In genomic region chr9:27148631-27149471, GRCm38 (mm10) we compare ENCODE assay signal across 8 mouse cellular contexts. TPM values are rescaled to one million over a fixed set of nuclear protein-coding genes. Genes with fewer than 3 reads are reported as not detected.
DNase-seq lines count a peak whose midpoint lies in the region; ATAC-seq and TF ChIP-seq lines count a peak whose summit lies in the region.

No protein-coding gene starts in this region.

- H3K4me1 ChIP-seq in heart, embryonic 10.5 days = peaks cover 37% of the 10 kb centered on the region
- peaks cover 45% of the 10 kb centered on the region for H3K4me1 ChIP-seq in embryonic facial prominence, embryonic 10.5 days
- peaks cover 16% of the 10 kb centered on the region for H3K4me1 ChIP-seq in hindbrain, postnatal 0 days (ENCODE audit: insufficient read depth, low read length)
- peaks cover 30% of the 10 kb centered on the region for H3K4me1 ChIP-seq in midbrain, embryonic 11.5 days (ENCODE audit: control insufficient read depth, insufficient read depth, low read length)

- no peak overlapping the region for H3K9ac ChIP-seq in hindbrain, postnatal 0 days (replicated peaks; ENCODE audit: low read length)
- peak overlapping the region; percentile 13; the same call in 1 of the 2 replicates for H3K9ac ChIP-seq in midbrain, embryonic 11.5 days (ENCODE audit: low read length)

- peaks cover 7% of the 10 kb centered on the region; the same call in 1 of the 2 replicates for H3K36me3 ChIP-seq in heart, embryonic 10.5 days
- H3K36me3 ChIP-seq in embryonic facial prominence, embryonic 10.5 days (replicated peaks) = peaks cover 49% of the 10 kb centered on the region
- no peaks in the 10 kb centered on the region; the same call in 1 of the 2 replicates for H3K36me3 ChIP-seq in hindbrain, postnatal 0 days (ENCODE audit: insufficient read depth, low read length)
- H3K36me3 ChIP-seq in midbrain, embryonic 11.5 days (ENCODE audit: control insufficient read depth, insufficient read depth, low read length) = peaks cover 5% of the 10 kb centered on the region; the same call in 1 of the 2 replicates

- H3K27ac ChIP-seq in heart, embryonic 10.5 days = peak overlapping the region; percentile 69
- H3K27ac ChIP-seq in embryonic facial prominence, embryonic 10.5 days (replicated peaks) = peak overlapping the region; percentile 73
- no peak overlapping the region; the same call in 1 of the 2 replicates for H3K27ac ChIP-seq in hindbrain, postnatal 0 days
- H3K27ac ChIP-seq in midbrain, embryonic 11.5 days (ENCODE audit: low read depth, low read length) = peak overlapping the region; percentile 65

- 23% methylated on average over 18 of the region's 18 CpGs for WGBS in heart, embryonic 10.5 days
- 25% methylated on average over 18 of the region's 18 CpGs for WGBS in embryonic facial prominence, embryonic 10.5 days
- WGBS in hindbrain, postnatal 0 days = 20% methylated on average over 18 of the region's 18 CpGs
- WGBS in midbrain, embryonic 11.5 days = 27% methylated on average over 18 of the region's 18 CpGs

- DNase-seq in heart, embryonic 10.5 days (ENCODE audit: low spot score) = no peak
- no peak for DNase-seq in heart, adult 8-10 months (ENCODE audit: low spot score)
- peak; percentile 52 for DNase-seq in embryonic facial prominence, embryonic 10.5 days (ENCODE audit: low spot score)
- DNase-seq in hindbrain, postnatal 0 days (ENCODE audit: low spot score) = peak; percentile 54
- DNase-seq in midbrain, embryonic 11.5 days (ENCODE audit: low spot score, missing footprints) = peak; percentile 87
- no peak for DNase-seq in ovary, adult 18-20 months (ENCODE audit: low spot score)
- no peak for DNase-seq in left cerebral cortex, postnatal 14 days (ENCODE audit: low spot score in 2 of 2)
- DNase-seq in gastrocnemius, postnatal 36 days = no peak

- H3K4me3 ChIP-seq in heart, embryonic 10.5 days = peak overlapping the region; percentile 41
- peak overlapping the region; percentile 32 for H3K4me3 ChIP-seq in embryonic facial prominence, embryonic 10.5 days
- no peak overlapping the region for H3K4me3 ChIP-seq in hindbrain, postnatal 0 days (ENCODE audit: low read length)
- H3K4me3 ChIP-seq in midbrain, embryonic 11.5 days (ENCODE audit: low read depth, low read length) = no peak overlapping the region

- no peaks in the 10 kb centered on the region for H3K9me3 ChIP-seq in heart, embryonic 10.5 days
- H3K9me3 ChIP-seq in embryonic facial prominence, embryonic 10.5 days = no peaks in the 10 kb centered on the region
- H3K9me3 ChIP-seq in hindbrain, postnatal 0 days (ENCODE audit: low read length) = no peaks in the 10 kb centered on the region
- no peaks in the 10 kb centered on the region for H3K9me3 ChIP-seq in midbrain, embryonic 11.5 days (ENCODE audit: control insufficient read depth, low read length)

- intact Hi-C loops in left cerebral cortex, postnatal 14 days (cut with DNase I) = loop anchor here (5.0 kb wide), 1 partner anchor 37 kb away; no protein-coding TSS in a partner anchor
- intact Hi-C loops in gastrocnemius, postnatal 36 days (cut with DNase I) = no loop called here

- peak overlapping the region; percentile 38 for H3K4me2 ChIP-seq in hindbrain, postnatal 0 days (ENCODE audit: low read depth, low read length)
- peak overlapping the region; percentile 30 for H3K4me2 ChIP-seq in midbrain, embryonic 11.5 days

- no peak for TF ChIP-seq CTCF in hindbrain, postnatal 0 days (IDR thresholded peaks at IDR 0.05; ENCODE audit: low read depth)

- no peaks in the 10 kb centered on the region for H3K27me3 ChIP-seq in heart, embryonic 10.5 days (ENCODE audit: insufficient read depth, poor library complexity, severe bottlenecking)
- H3K27me3 ChIP-seq in embryonic facial prominence, embryonic 10.5 days (replicated peaks; ENCODE audit: low read depth, poor library complexity, severe bottlenecking) = no peaks in the 10 kb centered on the region
- H3K27me3 ChIP-seq in hindbrain, postnatal 0 days (ENCODE audit: insufficient read depth, low read length) = no peaks in the 10 kb centered on the region
- H3K27me3 ChIP-seq in midbrain, embryonic 11.5 days (ENCODE audit: control insufficient read depth, insufficient read depth, low read length) = no peaks in the 10 kb centered on the region

- ATAC-seq in hindbrain, postnatal 0 days = peak; percentile 67
- ATAC-seq in midbrain, embryonic 11.5 days (ENCODE audit: low FRiP score) = peak; percentile 82

RNA-seq across cellular contexts. Expression of gene Jam3, which starts 6.4 kb away (rescaled TPM):
- 51.2 and 66.7 TPM in 2 replicates for polyA plus RNA-seq in heart, embryonic 10.5 days (2016; fragmentation: Nextera tagmentation; extraction: Ambion mirVana)
- total RNA-seq in heart, adult 8-10 months (2022) = 10 to 100 TPM; 13.0 to 21.8 (median 14.9) TPM
- 100 and 111 TPM in 2 replicates for polyA plus RNA-seq in embryonic facial prominence, embryonic 10.5 days (2016; fragmentation: Nextera tagmentation; extraction: Ambion mirVana)
- 33.8 and 37.6 TPM in 2 replicates for total RNA-seq in hindbrain, postnatal 0 days (2014; rRNA removed)
- polyA plus RNA-seq in hindbrain, postnatal 0 days (2015; fragmentation: Nextera tagmentation; extraction: Ambion mirVana) = 28.9 and 32.6 TPM in 2 replicates
- polyA plus RNA-seq in midbrain, embryonic 11.5 days (2014; fragmentation: Nextera tagmentation; extraction: Ambion mirVana) = 170 and 171 TPM in 2 replicates
- 10 to 100 TPM; 24.1 to 26.9 TPM for total RNA-seq in left cerebral cortex, postnatal 14 days (2021)
- 1 to 10 TPM; 7.1 to 8.2 TPM for total RNA-seq in gastrocnemius, postnatal 36 days (2021)

Comparison
In these comparisons a context has a peak if more than half of its experiments do, and no peak if none do; other contexts are left out.
1. DNase-seq: peak in embryonic facial prominence, embryonic 10.5 days (single experiment), hindbrain, postnatal 0 days (single experiment) and midbrain, embryonic 11.5 days (single experiment); none in heart, embryonic 10.5 days (single experiment), heart, adult 8-10 months (single experiment), ovary, adult 18-20 months (single experiment), left cerebral cortex, postnatal 14 days (0 of 2) and gastrocnemius, postnatal 36 days (0 of 2).
2. H3K4me3 ChIP-seq: peak in heart, embryonic 10.5 days (single experiment) and embryonic facial prominence, embryonic 10.5 days (single experiment); none in hindbrain, postnatal 0 days (single experiment) and midbrain, embryonic 11.5 days (single experiment).